Mouse (Mus musculus) embryo, embryonic 9.5 days (tissue): ENCODE data around the gene Kcnh6.

Experiments
- DNase-seq: peaks from one replicate; pipeline ENCODE4 v3.0.0-alpha.2; 2017; ENCODE audit errors: extremely low spot score

Gene Kcnh6

GRCm38 (mm10) chr11:106007821-106008220, at the start of gene Kcnh6:
Gene Kcnh6, plus strand, starts transcription at chr11:106008124.
- peak; percentile 80 for DNase-seq

GRCm38 (mm10) chr11:105958566-105958965, 49.4 kb upstream of the Kcnh6 start:
- no peak for DNase-seq

GRCm38 (mm10) chr11:105959355-105959754, 48.6 kb upstream of the Kcnh6 start:
- no peak for DNase-seq

GRCm38 (mm10) chr11:105964691-105965090, 43.2 kb upstream of the Kcnh6 start:
- DNase-seq = no peak

- DNase-seq = no peak
These were observed 41.6 kb upstream of the Kcnh6 start for GRCm38 (mm10) chr11:105966288-105966687.

- DNase-seq = peak; percentile 50
These were observed 40.0 kb upstream of the Kcnh6 start, which contains the start of gene Ace for GRCm38 (mm10) chr11:105967741-105968574. Gene Ace, plus strand, starts transcription at chr11:105967945.

GRCm38 (mm10) chr11:105968948-105969347, 39.0 kb upstream of the Kcnh6 start:
- DNase-seq = no peak

- DNase-seq = no peak
These were observed 38.4 kb upstream of the Kcnh6 start for GRCm38 (mm10) chr11:105969516-105969915.

- DNase-seq = no peak
These were observed 33.3 kb upstream of the Kcnh6 start for GRCm38 (mm10) chr11:105974593-105974992.

- no peak for DNase-seq
These were observed 32.9 kb upstream of the Kcnh6 start for GRCm38 (mm10) chr11:105975050-105975449.

GRCm38 (mm10) chr11:105975636-105976035, 32.3 kb upstream of the Kcnh6 start:
- no peak for DNase-seq

GRCm38 (mm10) chr11:105978232-105978631, 29.7 kb upstream of the Kcnh6 start:
- DNase-seq = no peak

GRCm38 (mm10) chr11:105978634-105979033, 29.3 kb upstream of the Kcnh6 start:
- no peak for DNase-seq

GRCm38 (mm10) chr11:105984452-105984851, 23.5 kb upstream of the Kcnh6 start:
- no peak for DNase-seq

GRCm38 (mm10) chr11:105987446-105987845, 20.5 kb upstream of the Kcnh6 start:
- DNase-seq = no peak

GRCm38 (mm10) chr11:105989446-105989845, 18.5 kb upstream of the Kcnh6 start:
- no peak for DNase-seq

- no peak for DNase-seq
These were observed 17.7 kb upstream of the Kcnh6 start for GRCm38 (mm10) chr11:105990231-105990630.

GRCm38 (mm10) chr11:105994375-105994774, 13.5 kb upstream of the Kcnh6 start, which contains the start of gene Ace3:
Gene Ace3, plus strand, starts transcription at chr11:105994675.
- no peak for DNase-seq

- DNase-seq = no peak
These were observed 7.9 kb upstream of the Kcnh6 start for GRCm38 (mm10) chr11:106000062-106000461.

GRCm38 (mm10) chr11:106001718-106002117, 6.2 kb upstream of the Kcnh6 start:
- no peak for DNase-seq

- DNase-seq = no peak
These were observed 3.3 kb upstream of the Kcnh6 start for GRCm38 (mm10) chr11:106004576-106004975.

- no peak for DNase-seq
These were observed 2.0 kb upstream of the Kcnh6 start for GRCm38 (mm10) chr11:106005970-106006369.

- DNase-seq = no peak
These were observed 4.8 kb downstream of the Kcnh6 start for GRCm38 (mm10) chr11:106012711-106013110.
